Mouse (Mus musculus): ENCODE measurements at regions not wholly inside any gene's neighbourhood (a gene's known extent, or its start where the extent isn't known, plus 50 kb on each side); places are given as distances from the start of the nearest gene placed in this dataset.

GRCm38 (mm10) chr9:61862071-61862480 lies 52.3 kb downstream of the Rplp1 start:
- DNase-seq, result no peak

- DNase-seq, result peak; percentile 23 to 43
Measured at GRCm38 (mm10) chr9:61860147-61860546, 54.2 kb downstream of the Rplp1 start.

- peak in 1 of 2 experiments; percentile 18 for DNase-seq
Measured at GRCm38 (mm10) chr9:61859438-61859837, 54.9 kb downstream of the Rplp1 start.

GRCm38 (mm10) chr9:61857817-61858216 lies 56.5 kb downstream of the Rplp1 start:
- no peak for DNase-seq

- no peak for DNase-seq
Measured at GRCm38 (mm10) chr9:61856686-61857085, 57.7 kb downstream of the Rplp1 start.

GRCm38 (mm10) chr9:61855686-61856085 lies 58.7 kb downstream of the Rplp1 start:
- no peak for DNase-seq

GRCm38 (mm10) chr9:61853841-61854240 lies 60.5 kb downstream of the Rplp1 start:
- DNase-seq, result no peak

GRCm38 (mm10) chr9:61851331-61851730 lies 63.0 kb downstream of the Rplp1 start:
- DNase-seq, result no peak

GRCm38 (mm10) chr9:61848401-61848800 lies 65.9 kb downstream of the Rplp1 start:
- DNase-seq, result no peak

- no peak for DNase-seq
Measured at GRCm38 (mm10) chr9:61847496-61847895, 66.8 kb downstream of the Rplp1 start.

GRCm38 (mm10) chr9:61844645-61845044 lies 69.7 kb downstream of the Rplp1 start:
- DNase-seq, result no peak

- DNase-seq, result no peak
Measured at GRCm38 (mm10) chr9:61844141-61844540, 70.2 kb downstream of the Rplp1 start.

GRCm38 (mm10) chr9:61843513-61843912 lies 70.8 kb downstream of the Rplp1 start:
- no peak for DNase-seq

GRCm38 (mm10) chr9:61842384-61842783 lies 72.0 kb downstream of the Rplp1 start:
- no peak for DNase-seq

GRCm38 (mm10) chr9:61841222-61841621 lies 73.1 kb downstream of the Rplp1 start:
- no peak for DNase-seq

GRCm38 (mm10) chr9:61840353-61840752 lies 74.0 kb downstream of the Rplp1 start:
- DNase-seq, result no peak

- DNase-seq, result no peak
Measured at GRCm38 (mm10) chr9:61833226-61833625, 81.1 kb downstream of the Rplp1 start.

GRCm38 (mm10) chr9:61830236-61830635 lies 84.1 kb downstream of the Rplp1 start:
- peak; percentile 56 to 67 for DNase-seq

GRCm38 (mm10) chr9:61829736-61830135 lies 84.6 kb downstream of the Rplp1 start:
- no peak for DNase-seq

- DNase-seq, result no peak
Measured at GRCm38 (mm10) chr9:61829301-61829700, 85.0 kb downstream of the Rplp1 start.

- no peak for DNase-seq
Measured at GRCm38 (mm10) chr9:61827721-61828120, 86.6 kb downstream of the Rplp1 start.

- DNase-seq, result no peak
Measured at GRCm38 (mm10) chr9:61827014-61827413, 87.3 kb downstream of the Rplp1 start.

GRCm38 (mm10) chr9:61826415-61826814 lies 87.9 kb downstream of the Rplp1 start:
- DNase-seq, result no peak

- no peak for DNase-seq
Measured at GRCm38 (mm10) chr9:61825804-61826203, 88.5 kb downstream of the Rplp1 start.

- DNase-seq, result no peak
Measured at GRCm38 (mm10) chr9:61819836-61820235, 94.5 kb downstream of the Rplp1 start.
